Mouse (Mus musculus) intestine, postnatal 0 days (tissue): ENCODE data around the gene Gm26558. TPM values are rescaled to one million over a fixed set of nuclear protein-coding genes. Genes with fewer than 3 reads are reported as not detected.

Experiments used
- ATAC-seq: fragments of 200-750 bp; cut with Nextera tagmentation; 2 replicates; pipeline ENCODE4 v1.8.0; 2017; ENCODE audit warnings: mild to moderate bottlenecking, moderate TSS enrichment, moderate library complexity
- H3K27ac ChIP-seq: fragments of 300-500 bp; sonication (generic); 2 replicates; pipeline ENCODE4 v1.5.1; 2014; ENCODE audit warnings: mild to moderate bottlenecking, low read depth, low read length, moderate library complexity
- H3K27me3 ChIP-seq: fragments of 300-500 bp; sonication (generic); replicated peaks from 2 replicates; pipeline ENCODE4 v1.6.1; 2014; ENCODE audit warnings: low read length, mixed read lengths; ENCODE audit not compliant: control insufficient read depth, insufficient read depth
- H3K36me3 ChIP-seq: fragments of 300-500 bp; sonication (generic); 2 replicates; pipeline ENCODE4 v1.6.1; 2014; ENCODE audit warnings: mild to moderate bottlenecking, moderate library complexity; ENCODE audit not compliant: control insufficient read depth, insufficient read depth
- H3K4me1 ChIP-seq: fragments of 300-500 bp; sonication (generic); replicated peaks from 2 replicates; pipeline ENCODE4 v1.6.1; 2014; ENCODE audit warnings: antibody characterized with exemption, low read length, mixed read lengths; ENCODE audit not compliant: control insufficient read depth, insufficient read depth
- H3K4me2 ChIP-seq: fragments of 300-500 bp; sonication (generic); replicated peaks from 2 replicates; pipeline ENCODE4 v1.6.1; 2014; ENCODE audit warnings: low read depth, mild to moderate bottlenecking, moderate library complexity
- H3K4me3 ChIP-seq: fragments of 300-500 bp; sonication (generic); 2 replicates; pipeline ENCODE4 v1.5.1; 2014; ENCODE audit warnings: low read depth, low read length
- H3K9ac ChIP-seq: fragments of 300-500 bp; sonication (generic); 2 replicates; pipeline ENCODE4 v1.6.1; 2014; ENCODE audit warnings: mild to moderate bottlenecking, low read depth, low read length
- H3K9me3 ChIP-seq: fragments of 300-500 bp; sonication (generic); 2 replicates; pipeline ENCODE4 v1.6.1; 2016; ENCODE audit warnings: mixed run types; ENCODE audit not compliant: control insufficient read depth
- CTCF ChIP-seq: sonication (generic); IDR thresholded peaks from 2 replicates; pipeline ENCODE4 v1.5.1; 2016; ENCODE audit warnings: low read depth, mild to moderate bottlenecking, control low read depth, antibody characterized with exemption, moderate library complexity
- WGBS: fragments of 180-500 bp; shearing (Covaris S2); extraction: QIAGEN DNeasy Blood & Tissue Kit; methylation state at CpG from one replicate; pipeline ENCODE4 v1.1.7; 2014; 5-methylcytosine and 5-hydroxymethylcytosine counted together
- polyA plus RNA-seq: library from polyadenylated mRNA; unstranded; fragments of >200 nt; fragmentation: Nextera tagmentation; extraction: Ambion mirVana; gene quantifications from 2 replicates; pipeline ENCODE4 v1.2.1, GENCODE M21; 2015

The Gm26558 gene
- 2.8 and 3.1 TPM in 2 replicates for polyA plus RNA-seq

DNA sequence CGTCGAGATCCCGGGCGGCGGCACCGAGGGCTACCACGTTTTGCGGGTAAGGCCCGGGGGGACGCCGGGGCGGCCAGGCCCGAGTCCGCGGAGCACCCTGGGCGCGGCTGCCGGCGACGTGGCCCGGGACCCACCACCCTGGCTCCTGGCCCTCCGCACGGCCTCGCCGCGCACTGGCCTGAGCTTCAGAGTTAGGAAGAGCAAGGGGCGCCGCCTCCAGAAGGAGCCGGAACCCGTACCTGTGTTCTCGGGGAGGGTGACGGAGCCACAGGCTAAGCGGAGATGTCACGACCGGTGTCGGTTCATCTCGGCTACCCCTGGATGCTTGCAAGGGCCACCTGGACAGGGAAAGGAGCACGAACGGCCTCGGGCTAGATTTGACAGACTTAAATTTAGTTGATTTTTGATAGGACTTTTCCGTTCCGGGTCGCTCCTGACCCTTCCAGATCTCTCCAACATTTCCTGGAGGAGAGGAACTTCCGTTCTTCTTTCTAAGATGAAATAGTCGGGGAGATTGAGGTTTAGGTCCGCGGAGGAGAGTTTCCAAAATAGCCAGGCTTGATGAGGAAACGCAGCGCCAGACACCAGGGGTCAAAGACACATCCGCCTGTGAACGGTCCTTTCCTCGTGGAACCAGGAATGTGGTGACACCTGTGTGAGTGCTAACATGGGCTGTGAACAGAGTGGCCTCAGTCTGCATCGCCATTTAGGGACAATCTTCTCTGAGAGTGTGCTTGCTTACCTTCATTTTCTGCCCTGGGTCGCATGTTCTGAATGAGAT is at the start of gene Gm26558:
Gm26558 (minus strand) TSS at position 394 of the 781 bp plus-strand sequence.
- peak within 1 kb of the TSS; percentile 99 for H3K9ac ChIP-seq
- ATAC-seq, result peak; percentile 62
- H3K27me3 ChIP-seq, result no peaks in the 10 kb centered on the region
- no peak for TF ChIP-seq CTCF
- peak within 1 kb of the TSS; percentile 98 for H3K27ac ChIP-seq
- WGBS, result under 1% methylated on average over 54 of the region's 54 CpGs
- 0 out of 2 replicates have a peak, but pooled peaks cover 3% of the 10 kb centered on the region for H3K36me3 ChIP-seq
- peak within 1 kb of the TSS; percentile 86 for H3K4me3 ChIP-seq
- H3K4me2 ChIP-seq, result peak within 1 kb of the TSS; percentile 73
- H3K4me1 ChIP-seq, result 0 out of 2 replicates have a peak, but pooled peaks cover 3% of the 10 kb centered on the region
- no peaks in the 10 kb centered on the region for H3K9me3 ChIP-seq

DNA sequence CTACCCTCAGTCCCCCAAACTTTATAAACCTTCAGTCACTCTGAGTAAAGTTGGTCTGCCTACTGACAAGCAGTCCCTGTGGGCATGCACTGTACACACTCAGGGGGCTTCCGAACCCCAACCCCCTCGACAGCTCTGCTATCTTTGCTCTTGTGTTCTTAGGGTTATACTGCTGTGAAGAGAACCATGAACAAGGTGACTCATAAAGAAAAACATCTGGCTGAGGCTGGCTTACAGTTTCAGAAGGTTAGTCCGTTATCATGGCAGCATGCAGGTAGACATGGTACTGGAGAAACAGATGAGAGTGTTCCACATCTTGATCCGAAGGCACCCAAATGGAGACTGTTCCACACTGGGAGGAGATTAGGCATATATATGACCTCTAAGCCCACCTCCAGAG is 49.0 kb upstream of the Gm26558 start:
- H3K27ac ChIP-seq, result no peak overlapping the region
- peaks cover 50% of the 10 kb centered on the region for H3K36me3 ChIP-seq
- TF ChIP-seq CTCF, result no peak
- no peaks in the 10 kb centered on the region for H3K4me1 ChIP-seq
- H3K4me3 ChIP-seq, result no peak overlapping the region
- 93% methylated on average over 4 of the region's 4 CpGs for WGBS
- no peak overlapping the region for H3K9ac ChIP-seq
- H3K27me3 ChIP-seq, result no peaks in the 10 kb centered on the region
- no peak overlapping the region for H3K4me2 ChIP-seq
- H3K9me3 ChIP-seq, result no peaks in the 10 kb centered on the region
- no peak for ATAC-seq

DNA sequence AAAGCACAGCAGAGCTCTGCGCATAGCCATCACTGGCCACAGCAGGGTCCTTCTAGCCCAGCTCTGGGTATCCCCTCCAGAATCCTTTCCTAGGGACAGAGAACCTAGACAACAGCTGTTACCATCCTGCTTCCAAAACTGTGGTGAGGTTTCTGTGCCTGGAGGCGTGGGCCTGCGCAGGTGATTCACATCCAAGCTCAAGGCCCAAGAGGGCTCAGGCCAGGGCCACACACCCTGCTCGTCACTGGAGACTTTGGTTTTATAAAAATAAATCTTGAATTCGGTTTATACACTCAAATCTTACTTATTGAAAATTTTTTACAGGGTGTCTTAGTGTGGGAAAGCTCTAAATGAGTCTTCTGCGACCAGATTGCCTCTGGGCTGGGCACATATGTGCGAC is 48.3 kb upstream of the Gm26558 start:
- Histone ChIP-seq H3K36me3 (peaks cover 44% of the 10 kb centered on the region), H3K4me1 (no peaks in the 10 kb centered on the region), H3K4me3 (no peak overlapping the region), H3K9ac (no peak overlapping the region), H3K4me2 (no peak overlapping the region), H3K9me3 (no peaks in the 10 kb centered on the region), H3K27ac (no peak overlapping the region), H3K27me3 (no peaks in the 10 kb centered on the region)
- WGBS, result 98% methylated on average over 7 of the region's 7 CpGs
- TF ChIP-seq CTCF, result no peak
- ATAC-seq, result no peak

DNA sequence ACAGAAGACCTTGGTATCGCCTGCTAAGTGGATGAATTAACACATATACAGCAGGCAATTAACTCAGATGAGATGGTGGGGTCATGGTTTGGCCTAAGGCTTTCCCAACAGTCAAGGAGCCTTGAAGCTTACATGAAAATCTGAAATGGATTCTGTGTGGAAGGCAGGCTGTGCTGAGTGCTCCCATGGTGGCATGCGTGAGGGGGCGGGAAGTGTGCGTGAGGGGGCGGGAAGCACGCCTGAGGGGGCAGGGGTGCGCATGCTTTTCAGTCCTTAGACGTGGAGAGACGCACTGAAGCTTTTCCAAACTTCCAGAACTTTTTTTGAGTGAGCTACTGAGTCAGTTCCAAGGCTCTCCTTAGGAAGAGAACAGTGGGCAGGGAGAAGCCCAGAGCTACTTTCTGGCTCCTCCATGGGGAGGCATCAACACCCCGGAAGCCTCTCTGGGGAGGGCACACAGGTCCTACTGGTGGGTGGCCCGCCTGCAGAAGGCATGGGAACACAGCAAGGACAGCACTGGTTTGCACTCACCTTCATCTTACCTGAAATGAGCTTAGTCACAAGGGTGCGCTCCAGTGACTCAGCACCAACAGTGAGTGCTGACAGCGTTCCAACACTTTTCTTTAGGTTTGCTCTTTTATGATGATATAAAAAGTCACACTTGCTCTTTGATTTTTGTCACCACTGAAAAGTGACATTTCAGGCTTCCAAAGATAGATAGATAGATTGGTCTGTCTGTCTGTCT is 47.2 kb upstream of the Gm26558 start:
- Histone ChIP-seq H3K4me2 (no peak overlapping the region), H3K4me3 (no peak overlapping the region), H3K4me1 (no peaks in the 10 kb centered on the region), H3K27ac (no peak overlapping the region), H3K36me3 (peaks cover 34% of the 10 kb centered on the region), H3K9me3 (no peaks in the 10 kb centered on the region), H3K27me3 (no peaks in the 10 kb centered on the region), H3K9ac (no peak overlapping the region)
- WGBS, result 76% methylated on average over 13 of the region's 13 CpGs
- no peak for TF ChIP-seq CTCF
- no peak for ATAC-seq

DNA sequence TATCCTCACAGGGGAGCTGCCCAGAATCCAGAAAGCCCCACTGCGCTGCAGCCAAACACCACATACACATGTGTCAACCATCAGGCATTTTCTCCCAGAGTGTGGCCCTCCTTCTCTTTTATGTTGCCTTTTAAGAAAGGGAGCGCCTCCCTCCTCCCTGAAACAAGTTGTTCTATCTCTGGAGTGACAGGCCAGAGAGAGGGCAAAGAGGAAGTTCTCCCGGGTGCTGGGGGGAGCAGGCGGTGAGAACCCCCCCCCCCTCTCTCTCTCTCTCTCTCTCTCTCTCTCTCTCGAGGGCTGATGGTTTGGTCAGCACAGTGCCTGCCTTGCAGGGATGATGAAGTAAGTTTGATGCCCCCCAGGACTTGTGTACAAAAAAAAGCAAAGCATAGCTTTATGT is 40.5 kb upstream of the Gm26558 start:
- no peak overlapping the region for H3K4me2 ChIP-seq
- no peak for TF ChIP-seq CTCF
- no peak overlapping the region for H3K4me3 ChIP-seq
- H3K9me3 ChIP-seq, result no peaks in the 10 kb centered on the region
- no peak for ATAC-seq
- H3K36me3 ChIP-seq, result no peaks in the 10 kb centered on the region
- H3K27ac ChIP-seq, result no peak overlapping the region
- no peak overlapping the region for H3K9ac ChIP-seq
- 0 out of 2 replicates have a peak, but pooled peaks cover 2% of the 10 kb centered on the region for H3K4me1 ChIP-seq
- 38% methylated on average over 4 of the region's 5 CpGs for WGBS
- H3K27me3 ChIP-seq, result no peaks in the 10 kb centered on the region

DNA sequence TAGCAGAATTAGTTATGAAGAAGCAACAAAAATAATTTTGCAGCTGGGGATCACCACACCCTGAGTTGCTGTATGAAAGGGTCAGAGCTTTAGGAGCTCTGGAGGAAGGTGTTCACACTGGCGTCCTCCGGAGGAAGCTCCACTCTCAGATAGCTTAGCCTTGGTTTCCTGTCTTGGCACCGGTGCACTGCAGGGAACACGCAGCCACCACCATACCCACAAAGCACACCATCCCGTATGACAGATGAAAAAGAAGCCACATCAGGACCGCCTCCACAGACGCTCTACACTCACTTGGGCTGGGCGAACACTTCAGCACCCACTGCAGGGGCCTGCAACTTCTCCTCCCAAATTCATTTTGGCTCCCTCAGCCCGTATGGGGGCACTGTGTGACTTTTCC is 39.7 kb upstream of the Gm26558 start:
- Histone ChIP-seq H3K4me1 (0 out of 2 replicates have a peak, but pooled peaks cover 2% of the 10 kb centered on the region), H3K27me3 (no peaks in the 10 kb centered on the region), H3K4me2 (no peak overlapping the region), H3K27ac (no peak overlapping the region), H3K4me3 (no peak overlapping the region), H3K36me3 (no peaks in the 10 kb centered on the region), H3K9ac (no peak overlapping the region), H3K9me3 (no peaks in the 10 kb centered on the region)
- no peak for TF ChIP-seq CTCF
- no peak for ATAC-seq
- 67% methylated on average over 9 of the region's 9 CpGs for WGBS
